Mouse (Mus musculus) ZHBTc4 (cell line): Measurements from ENCODE around the gene Vmn1r75.

ENCODE experiments used
- DNase-seq: peaks from one replicate; pipeline ENCODE4 v3.0.0-alpha.2; 2011; ENCODE audit warnings: low read depth, low spot score

Vmn1r75 gene

GRCm38 (mm10) chr7:11874330-11874729 lies at the start of gene Vmn1r75:
Gene Vmn1r75 (plus strand): TSS chr7:11874630.
- no peak for DNase-seq

- DNase-seq, result no peak
Measured at GRCm38 (mm10) chr7:11833680-11834079, 40.8 kb upstream of the Vmn1r75 start, which contains the start of gene Vmn1r74. Gene Vmn1r74 (plus strand): TSS chr7:11833980.
